Mouse (Mus musculus): Measurements from ENCODE around the gene Gabra1. TPM values are rescaled to one million over a fixed set of nuclear protein-coding genes. Genes with fewer than 3 reads are reported as not detected.

Gene Gabra1
- 1 to 10 TPM in 1 of 2 experiments, under 1 TPM in 1; 0.75 to 1.8 TPM for total RNA-seq (2021)
- long read RNA-seq, experiment 1, result 0 reads
- long read RNA-seq, experiment 2, partial matches to known transcripts, result 1 of 1 reads
- long read RNA-seq, experiment 2, other reads (novel, unspliced or antisense), result 0 of 1 reads

GRCm38 (mm10) chr11:42182825-42183152 lies at the start of gene Gabra1:
Gene Gabra1, minus strand, starts transcription at chr11:42182930.
- no peak for DNase-seq

GRCm38 (mm10) chr11:42181973-42182824 lies 531 bp downstream of the Gabra1 start:
- DNase-seq, result no peak

GRCm38 (mm10) chr11:42181426-42181825 lies 1.3 kb downstream of the Gabra1 start:
- DNase-seq, result no peak

GRCm38 (mm10) chr11:42179535-42179934 lies 3.2 kb downstream of the Gabra1 start:
- DNase-seq, result no peak

- no peak for DNase-seq
These were observed 4.4 kb downstream of the Gabra1 start for GRCm38 (mm10) chr11:42178296-42178695.

- DNase-seq, result no peak
These were observed 31.3 kb downstream of the Gabra1 start for GRCm38 (mm10) chr11:42151396-42151795.

GRCm38 (mm10) chr11:42116931-42117330 lies 65.8 kb downstream of the Gabra1 start:
- DNase-seq, result no peak

GRCm38 (mm10) chr11:42110051-42110450 lies 72.7 kb downstream of the Gabra1 start:
- no peak for DNase-seq

- DNase-seq, result no peak
These were observed 73.1 kb downstream of the Gabra1 start for GRCm38 (mm10) chr11:42109627-42110026.

GRCm38 (mm10) chr11:42095556-42095955 lies 87.2 kb downstream of the Gabra1 start:
- DNase-seq, result no peak

Other genes with a start within 250 kb of the Gabra1 start
- gene Gabrg2, start 182.1 kb downstream of the Gabra1 start, total RNA-seq (2021), result under 1 TPM in 1 of 2 experiments, not detected in 1; 0.15 TPM
- gene Gabra6, start 138.1 kb upstream of the Gabra1 start, total RNA-seq (2021), result not detected
- gene Gabrb2, start 236.8 kb upstream of the Gabra1 start, total RNA-seq (2021), result 1 to 10 TPM in 1 of 2 experiments, under 1 TPM in 1; 0.36 to 1.3 TPM

Measured in gastrocnemius, postnatal 25 days (tissue).